Mouse (Mus musculus) left cerebral cortex, adult 8-10 months (tissue): ENCODE data around the gene Ttc34. TPM values are rescaled to one million over a fixed set of nuclear protein-coding genes. Genes with fewer than 3 reads are reported as not detected.

Experiments
- DNase-seq, 2 experiments: peaks; one replicate each; pipeline ENCODE4 v3.0.0; 2022; ENCODE audit warnings: low spot score in 2 of 2
- total RNA-seq, 4 experiments: library from RNA; stranded (reverse); gene quantifications; 2 replicates each; pipeline ENCODE4 v1.2.4; 2022

The Ttc34 gene
- total RNA-seq, 4 experiments from 2014 or later = 2.8 to 5.0 (median 4.4) TPM

- DNase-seq = no peak
These were observed 19.6 kb downstream of the Ttc34 start for GRCm38 (mm10) chr4:154856882-154857281.

GRCm38 (mm10) chr4:154857366-154858240 lies 20.3 kb downstream of the Ttc34 start:
- DNase-seq = peak in 1 of 2 experiments; percentile 10

DNA sequence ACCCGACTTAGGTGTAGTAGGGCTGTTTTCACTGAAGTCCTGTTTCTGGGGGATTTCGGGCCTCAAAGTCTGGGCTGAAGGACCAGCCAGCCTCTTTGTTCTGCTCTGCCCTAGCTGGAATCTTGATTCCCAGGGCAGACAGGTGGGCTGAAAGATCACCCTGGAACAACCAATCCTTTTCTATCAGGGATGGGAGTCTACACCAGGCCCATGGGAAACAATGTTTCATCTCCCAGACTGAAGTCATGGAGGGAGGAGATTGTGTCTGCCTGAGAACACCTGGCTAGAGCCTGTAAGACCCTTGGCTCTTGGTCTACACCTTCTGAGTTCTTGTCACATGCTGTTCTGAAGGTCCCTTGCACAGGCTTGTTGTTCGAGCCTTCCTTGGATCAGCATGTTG lies 21.3 kb downstream of the Ttc34 start:
- no peak for DNase-seq

GRCm38 (mm10) chr4:154861967-154862366 lies 24.7 kb downstream of the Ttc34 start:
- no peak for DNase-seq

GRCm38 (mm10) chr4:154863436-154863935 lies 26.2 kb downstream of the Ttc34 start:
- no peak for DNase-seq

DNA sequence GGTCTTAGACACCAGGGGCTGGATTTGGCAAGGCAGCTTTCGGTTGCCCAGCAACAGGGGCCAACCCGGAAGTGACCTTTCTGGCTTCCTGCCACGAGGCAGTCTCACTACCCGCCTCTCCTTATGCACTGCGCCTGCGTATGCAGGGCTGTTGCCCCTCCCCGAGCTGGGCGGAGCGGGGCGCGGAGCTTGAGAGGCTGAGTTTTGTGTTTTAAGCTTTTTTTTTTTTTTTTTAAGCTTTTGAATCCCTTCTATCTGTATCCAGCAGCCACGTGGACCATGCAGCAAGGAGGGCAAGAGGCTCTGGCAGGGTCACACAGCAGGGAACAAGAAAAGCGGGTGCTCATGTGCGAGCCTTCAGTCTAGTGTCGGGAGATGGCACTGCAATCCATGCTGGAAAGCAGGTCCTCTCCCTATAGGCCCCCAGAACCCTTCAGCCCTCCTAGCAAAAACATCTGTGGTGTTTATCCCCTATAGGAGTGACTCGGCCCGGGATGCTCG lies 27.1 kb downstream of the Ttc34 start:
- DNase-seq = peak; percentile 68 to 87

- no peak for DNase-seq
These were observed 27.9 kb downstream of the Ttc34 start for GRCm38 (mm10) chr4:154864961-154865760.

- no peak for DNase-seq
These were observed 29.1 kb downstream of the Ttc34 start for GRCm38 (mm10) chr4:154866391-154866790.

DNA sequence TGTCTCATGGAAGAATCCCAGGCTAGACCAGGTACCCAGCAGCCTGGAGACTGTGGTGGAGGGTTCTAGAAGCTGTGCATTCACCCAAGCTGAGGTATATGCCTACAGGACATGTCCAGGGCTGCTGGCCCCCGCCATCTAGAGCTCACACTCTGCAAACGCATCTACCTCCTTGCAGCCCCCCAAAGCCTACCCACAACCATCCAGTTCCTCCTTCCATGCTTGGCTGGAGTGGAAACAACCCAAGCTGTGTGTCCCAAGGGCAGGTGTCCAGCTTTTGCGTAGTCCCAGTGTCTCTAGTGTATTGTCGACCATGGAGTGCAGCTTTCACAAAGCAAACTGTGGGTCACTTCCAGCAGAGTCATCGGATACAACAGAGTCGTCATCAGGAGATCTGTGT lies 30.0 kb downstream of the Ttc34 start:
- DNase-seq = no peak

- DNase-seq = no peak
These were observed 32.2 kb downstream of the Ttc34 start, which contains the start of gene Mmel1 for GRCm38 (mm10) chr4:154869440-154869839. Gene Mmel1 (plus strand): TSS chr4:154869585.

- DNase-seq = no peak
These were observed 33.5 kb downstream of the Ttc34 start for GRCm38 (mm10) chr4:154870721-154871120.

DNA sequence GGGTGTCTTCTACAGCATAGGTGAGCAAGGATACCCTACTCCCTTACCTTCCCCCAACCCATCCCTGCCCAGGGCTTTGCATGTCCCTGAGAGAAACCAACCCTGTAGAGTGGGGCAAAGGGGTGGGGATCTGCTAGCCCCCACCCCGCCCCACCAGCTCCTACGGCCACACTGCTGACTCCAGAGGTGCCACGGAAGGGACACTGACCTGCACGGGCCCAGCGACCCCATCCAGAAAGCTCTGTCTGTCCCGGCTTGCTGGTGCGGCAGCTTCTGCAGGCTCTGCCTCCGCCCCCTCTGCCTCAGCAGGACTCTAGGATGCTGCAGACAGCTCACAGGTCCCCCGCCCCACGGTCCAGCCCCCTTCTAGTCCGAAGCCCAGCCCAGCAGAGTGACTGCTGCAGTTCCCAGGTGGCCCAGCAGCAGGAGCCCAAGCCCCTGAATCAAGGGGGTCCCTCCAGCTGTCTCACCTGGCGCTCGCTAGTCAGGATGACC lies 34.5 kb downstream of the Ttc34 start:
- DNase-seq = no peak

- no peak for DNase-seq
These were observed 35.9 kb downstream of the Ttc34 start for GRCm38 (mm10) chr4:154873186-154873585.

- peak; percentile 69 to 82 for DNase-seq
These were observed 40.7 kb downstream of the Ttc34 start for GRCm38 (mm10) chr4:154877864-154878548.

- DNase-seq = no peak
These were observed 43.5 kb downstream of the Ttc34 start for GRCm38 (mm10) chr4:154880730-154881129.

DNA sequence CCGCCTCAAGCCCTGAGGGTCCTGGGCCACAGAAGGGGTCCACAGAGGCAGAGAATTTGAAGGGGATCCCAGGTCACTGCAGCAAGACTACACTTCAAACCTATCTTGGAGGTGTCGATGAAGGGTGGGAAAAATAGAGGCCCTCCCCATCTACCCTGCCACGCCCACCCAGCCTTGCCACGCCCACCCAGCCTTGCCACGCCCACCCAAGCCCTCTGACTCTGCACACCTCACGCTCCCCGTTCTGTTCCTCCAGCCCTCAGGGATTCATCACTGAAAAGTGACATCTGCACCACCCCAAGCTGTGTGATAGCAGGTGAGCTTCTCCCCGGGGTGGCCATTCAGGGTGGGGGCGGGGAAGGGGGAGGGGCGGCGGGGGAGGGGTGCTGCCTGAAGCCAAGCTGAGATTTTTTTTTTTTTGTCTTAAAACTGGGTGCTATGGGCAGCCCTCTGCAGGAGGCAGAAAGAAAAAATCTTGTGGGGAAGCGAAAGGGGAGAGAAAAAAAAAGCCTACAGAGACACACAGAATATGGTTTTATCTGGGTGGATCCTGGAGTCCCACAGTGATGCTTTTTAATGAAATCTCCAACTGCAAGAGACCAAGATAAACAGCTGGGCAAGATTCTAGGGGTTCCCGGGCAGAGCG lies 44.9 kb downstream of the Ttc34 start:
- no peak for DNase-seq

GRCm38 (mm10) chr4:154885416-154885815 lies 48.2 kb downstream of the Ttc34 start:
- no peak for DNase-seq

DNA sequence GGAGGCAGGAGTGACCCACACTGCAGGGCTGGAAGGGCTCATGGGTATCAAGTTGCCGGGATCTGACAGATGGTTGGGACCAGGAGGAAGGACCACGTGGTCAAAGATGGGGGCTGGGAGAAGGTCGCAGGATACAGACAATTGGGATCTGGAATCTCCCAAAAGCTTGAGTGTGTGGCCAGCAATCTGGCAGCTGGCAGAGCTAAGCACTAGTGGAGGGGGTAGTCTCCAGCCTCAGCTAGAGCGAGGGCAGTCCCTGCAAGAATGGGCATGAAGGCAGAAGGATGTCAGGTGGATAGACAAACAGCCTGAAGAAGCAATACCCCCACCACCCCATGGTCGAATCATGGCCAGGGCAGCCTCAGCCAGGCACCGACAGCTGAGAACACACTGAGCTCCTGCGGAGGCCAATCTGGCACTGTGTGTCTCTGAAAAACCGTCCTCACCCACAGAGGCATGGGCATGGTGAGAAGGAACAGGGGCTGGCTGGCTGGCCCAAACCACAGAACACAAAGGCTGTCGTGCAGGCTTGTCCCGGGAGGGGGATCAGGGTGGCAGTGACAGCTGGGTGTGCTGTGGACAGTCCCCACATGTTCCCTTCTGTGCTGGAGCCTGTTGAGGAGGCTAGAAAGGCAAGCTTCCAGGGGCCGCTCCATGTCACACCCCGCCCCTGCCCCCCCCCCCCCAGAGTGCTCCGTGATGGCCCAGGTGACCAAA lies 49.8 kb downstream of the Ttc34 start:
- DNase-seq = no peak

DNA sequence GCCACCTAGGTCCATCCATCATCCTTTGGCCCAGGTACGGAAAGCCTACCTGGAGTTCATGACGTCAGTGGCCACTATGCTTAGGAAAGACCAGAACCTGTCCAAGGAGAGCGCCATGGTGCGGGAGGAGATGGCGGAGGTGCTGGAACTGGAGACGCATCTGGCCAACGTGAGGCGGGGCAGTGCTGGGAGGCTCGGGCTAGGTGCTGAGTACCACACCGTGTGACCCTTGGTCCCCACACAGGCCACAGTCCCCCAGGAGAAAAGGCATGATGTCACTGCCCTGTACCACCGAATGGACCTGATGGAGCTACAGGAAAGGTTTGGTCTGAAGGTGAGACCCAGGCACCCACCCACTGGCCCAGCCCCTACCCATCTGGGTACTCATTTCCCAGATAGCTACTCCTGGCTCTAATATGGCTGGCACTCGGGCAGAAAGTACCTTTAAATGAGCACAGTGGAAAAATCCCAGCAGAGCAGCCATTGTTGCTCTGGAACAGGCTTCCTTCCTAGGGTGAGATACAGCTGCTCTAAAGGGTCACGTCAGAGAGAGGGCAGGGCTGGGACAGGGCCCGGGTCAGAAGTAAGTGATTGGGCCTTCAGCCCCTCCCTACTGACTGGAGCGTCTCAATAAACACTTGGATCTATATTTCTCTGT lies 50.5 kb downstream of the Ttc34 start:
- DNase-seq = no peak
